Mouse (Mus musculus): Measurements from ENCODE around the gene Twist2.
A peak's percentile ranks its signal among the peaks of the same experiment; 100 is the strongest.

Twist2 gene

GRCm38 (mm10) chr1:91800967-91801843 lies at the start of gene Twist2:
Gene Twist2 (plus strand): TSS chr1:91801461.
- peak; percentile 42 to 53 for DNase-seq (ENCODE audit: low spot score in 2 of 2)

- no peak for DNase-seq (ENCODE audit: low spot score in 2 of 2)
These were observed 48.3 kb upstream of the Twist2 start for GRCm38 (mm10) chr1:91752931-91753330.

- peak; percentile 75 to 90 for DNase-seq (ENCODE audit: low spot score in 2 of 2)
These were observed 46.2 kb upstream of the Twist2 start for GRCm38 (mm10) chr1:91755102-91755501.

DNA sequence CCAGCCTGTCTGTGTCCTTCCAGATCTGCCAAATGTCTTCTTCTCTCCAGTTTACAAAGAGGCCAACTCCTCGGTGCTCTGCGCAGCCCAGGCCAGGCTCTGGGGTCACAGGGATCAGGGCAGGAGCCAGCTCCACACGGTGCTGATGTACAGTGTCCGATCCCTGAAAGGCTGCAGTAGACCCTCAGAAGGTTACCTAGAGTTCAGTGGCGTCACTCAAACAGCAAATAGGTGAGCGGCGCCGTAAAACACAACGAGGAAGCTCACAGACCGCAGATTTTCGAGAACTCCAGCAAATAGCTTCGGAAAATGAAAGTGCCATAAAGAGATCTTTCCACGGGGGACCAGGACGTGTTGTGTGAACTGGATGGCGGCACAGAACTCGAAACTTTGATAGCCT lies 44.0 kb upstream of the Twist2 start:
- DNase-seq (ENCODE audit: low spot score in 2 of 2), result no peak

GRCm38 (mm10) chr1:91758143-91758542 lies 43.1 kb upstream of the Twist2 start:
- DNase-seq (ENCODE audit: low spot score in 2 of 2), result no peak

GRCm38 (mm10) chr1:91758600-91759515 lies 42.4 kb upstream of the Twist2 start:
- DNase-seq (ENCODE audit: low spot score in 2 of 2), result no peak

DNA sequence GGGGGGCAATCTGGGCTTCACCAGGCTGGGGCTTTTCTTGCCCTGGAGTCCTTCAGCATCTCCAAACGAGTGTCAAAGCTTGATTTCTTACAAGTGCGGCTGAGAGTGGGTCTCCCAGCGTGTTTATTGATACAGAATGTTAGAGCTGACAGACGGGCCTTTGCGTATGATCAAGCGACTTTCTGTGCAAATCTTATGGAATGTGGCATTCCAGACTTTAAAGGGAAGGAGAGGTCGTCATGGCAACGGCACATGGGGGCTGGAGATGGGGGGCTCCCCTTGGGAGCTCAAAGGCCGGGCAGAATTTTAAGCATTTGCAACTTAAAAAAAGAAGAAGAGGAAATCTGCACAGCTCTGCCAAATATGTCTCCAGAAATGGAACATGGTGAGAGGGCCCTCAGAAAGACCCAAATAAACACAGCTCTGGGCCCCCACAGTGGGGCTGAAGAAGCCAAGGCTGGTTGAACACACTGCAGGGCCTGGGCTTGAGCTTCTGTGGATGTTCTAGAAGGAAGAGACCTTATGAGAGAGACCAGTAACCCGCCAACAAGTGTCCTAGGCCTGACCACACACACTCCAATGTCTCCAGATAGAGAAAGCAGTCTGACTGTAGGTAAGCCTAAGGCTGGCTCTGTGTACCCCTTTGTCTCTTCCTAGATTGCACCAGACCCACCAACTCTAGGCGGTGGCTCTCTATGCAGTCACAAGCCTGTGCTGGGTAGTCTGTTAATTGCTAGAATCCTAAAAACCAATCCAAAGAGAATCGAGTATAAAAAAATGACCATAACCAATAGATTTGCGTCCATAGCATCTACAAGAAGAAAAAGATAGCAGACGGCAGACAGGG lies 40.9 kb upstream of the Twist2 start:
- peak; percentile 74 to 85 for DNase-seq (ENCODE audit: low spot score in 2 of 2)

GRCm38 (mm10) chr1:91762528-91763091 lies 38.7 kb upstream of the Twist2 start:
- DNase-seq (ENCODE audit: low spot score in 2 of 2), result no peak

- no peak for DNase-seq (ENCODE audit: low spot score in 2 of 2)
These were observed 31.0 kb upstream of the Twist2 start for GRCm38 (mm10) chr1:91770221-91770624.

GRCm38 (mm10) chr1:91770676-91771075 lies 30.6 kb upstream of the Twist2 start:
- no peak for DNase-seq (ENCODE audit: low spot score in 2 of 2)

- no peak for DNase-seq (ENCODE audit: low spot score in 2 of 2)
These were observed 24.3 kb upstream of the Twist2 start for GRCm38 (mm10) chr1:91776928-91777327.

GRCm38 (mm10) chr1:91779819-91780218 lies 21.4 kb upstream of the Twist2 start:
- DNase-seq (ENCODE audit: low spot score in 2 of 2), result no peak

DNA sequence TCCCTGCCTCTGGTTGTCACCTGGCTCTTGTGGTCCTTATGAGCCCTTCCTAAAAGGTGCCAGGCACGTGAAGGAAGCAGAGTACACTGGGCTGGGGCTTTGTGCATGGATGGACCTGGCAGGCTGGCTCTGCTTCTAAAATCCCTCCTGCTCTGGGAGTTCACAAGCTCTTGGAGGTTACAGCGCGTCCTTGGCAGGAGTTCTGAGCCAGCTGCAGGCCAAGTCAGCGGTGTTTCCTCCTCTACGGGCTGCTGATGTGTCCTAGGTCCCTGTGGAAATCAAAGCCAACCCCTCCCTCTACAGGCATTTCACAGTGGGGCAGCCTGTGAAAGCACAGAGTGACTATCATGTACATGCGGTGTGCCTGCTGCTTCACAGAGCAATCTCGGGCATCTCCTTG lies 20.1 kb upstream of the Twist2 start:
- no peak for DNase-seq (ENCODE audit: low spot score in 2 of 2)

- DNase-seq (ENCODE audit: low spot score in 2 of 2), result no peak
These were observed 17.1 kb upstream of the Twist2 start for GRCm38 (mm10) chr1:91784162-91784561.

GRCm38 (mm10) chr1:91799323-91799722 lies 1.9 kb upstream of the Twist2 start:
- DNase-seq (ENCODE audit: low spot score in 2 of 2), result no peak

- no peak for DNase-seq (ENCODE audit: low spot score in 2 of 2)
These were observed 913 bp upstream of the Twist2 start for GRCm38 (mm10) chr1:91800348-91800747.

DNA sequence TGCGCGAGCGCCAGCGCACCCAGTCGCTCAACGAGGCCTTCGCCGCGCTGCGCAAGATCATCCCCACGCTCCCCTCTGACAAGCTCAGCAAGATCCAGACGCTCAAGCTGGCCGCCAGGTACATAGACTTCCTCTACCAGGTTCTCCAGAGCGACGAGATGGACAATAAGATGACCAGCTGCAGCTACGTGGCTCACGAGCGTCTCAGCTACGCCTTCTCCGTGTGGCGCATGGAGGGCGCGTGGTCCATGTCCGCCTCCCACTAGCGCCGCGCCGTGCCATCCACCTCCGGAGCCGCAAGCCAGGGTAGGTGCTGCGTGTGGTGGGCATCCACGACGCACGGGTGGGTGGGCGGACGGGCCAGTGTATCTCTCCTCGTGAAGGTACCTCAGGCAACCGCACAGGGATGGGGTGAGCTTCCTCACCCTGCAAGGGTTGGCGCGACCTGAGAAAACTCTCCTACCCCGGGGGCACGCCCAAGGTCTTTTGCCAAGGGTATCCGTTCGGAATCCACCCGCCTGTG lies 644 bp downstream of the Twist2 start:
- no peak for DNase-seq (ENCODE audit: low spot score in 2 of 2)

GRCm38 (mm10) chr1:91802406-91803121 lies 1.3 kb downstream of the Twist2 start:
- DNase-seq (ENCODE audit: low spot score in 2 of 2), result no peak

DNA sequence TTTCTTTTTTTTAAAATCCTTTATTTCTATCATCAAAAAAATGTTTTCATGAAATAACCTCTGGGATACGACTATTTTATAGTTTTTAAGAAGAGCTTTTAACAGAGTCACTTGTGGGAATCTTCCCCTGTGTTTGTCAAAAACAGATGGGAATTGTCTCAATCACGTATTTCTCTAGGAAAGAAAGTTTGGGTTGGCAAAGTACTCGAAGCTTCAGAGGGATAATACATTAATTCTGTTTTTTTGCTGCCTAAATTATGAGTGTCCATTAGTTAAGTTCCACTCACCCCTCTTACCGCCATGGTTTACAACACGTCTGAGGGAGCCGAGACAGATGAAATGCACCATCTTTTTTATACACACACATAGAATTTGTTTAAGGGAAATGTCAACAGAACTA lies 2.2 kb downstream of the Twist2 start:
- no peak for DNase-seq (ENCODE audit: low spot score in 2 of 2)

DNA sequence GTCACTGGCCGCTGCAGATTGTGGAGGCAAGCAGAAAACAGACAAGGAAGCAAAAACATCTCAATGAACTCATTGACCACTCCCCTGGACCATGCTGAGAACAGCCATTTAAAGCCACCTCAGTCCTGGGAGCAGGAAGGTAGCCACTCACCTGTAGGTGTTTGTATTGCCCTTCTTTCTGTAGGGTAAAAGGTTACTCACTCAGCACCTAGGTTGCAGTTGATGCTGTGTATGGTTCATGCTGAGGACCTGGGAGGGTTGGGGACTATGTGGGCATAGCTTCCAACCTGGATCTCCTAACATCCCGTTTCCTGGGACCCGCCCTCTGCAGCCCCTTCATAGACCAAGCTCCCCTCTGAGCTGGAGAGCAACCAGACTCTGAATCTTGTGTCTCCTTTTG lies 14.8 kb downstream of the Twist2 start:
- no peak for DNase-seq (ENCODE audit: low spot score in 2 of 2)

All from right cerebral cortex, postnatal 10 days (tissue).